Mouse (Mus musculus): Measurements from ENCODE around the gene Syce1.
"Not testable (repeated sequence)": the region's sequence is repeated elsewhere in the genome, so short reads cannot be mapped to it uniquely, and the experiment has no call there.

Gene Syce1

GRCm38 (mm10) chr7:140765888-140766739 is 21.5 kb downstream of the Syce1 start:
- DNase-seq = no peak

GRCm38 (mm10) chr7:140765391-140765790 is 22.3 kb downstream of the Syce1 start:
- not testable (repeated sequence) for DNase-seq

GRCm38 (mm10) chr7:140763447-140764020 is 24.1 kb downstream of the Syce1 start, which contains the start of gene Cyp2e1:
Gene Cyp2e1, plus strand, starts transcription at chr7:140763739.
- DNase-seq = no peak

- DNase-seq = no peak
Measured at GRCm38 (mm10) chr7:140760647-140761046, 27.0 kb downstream of the Syce1 start.

GRCm38 (mm10) chr7:140756151-140756854 is 31.3 kb downstream of the Syce1 start:
- no peak for DNase-seq

- DNase-seq = no peak
Measured at GRCm38 (mm10) chr7:140754556-140754955, 33.1 kb downstream of the Syce1 start.

GRCm38 (mm10) chr7:140748827-140749160 is 38.9 kb downstream of the Syce1 start:
- DNase-seq = no peak

GRCm38 (mm10) chr7:140748116-140748826 is 39.4 kb downstream of the Syce1 start:
- no peak for DNase-seq

- DNase-seq = no peak
Measured at GRCm38 (mm10) chr7:140747402-140747801, 40.2 kb downstream of the Syce1 start.

GRCm38 (mm10) chr7:140733162-140733561 is 54.5 kb downstream of the Syce1 start:
- DNase-seq = no peak
